Mouse (Mus musculus) adrenal gland, postnatal 10 days (tissue): ENCODE data around the gene Acot4. TPM values are rescaled to one million over a fixed set of nuclear protein-coding genes. Genes with fewer than 3 reads are reported as not detected.
"Not testable (repeated sequence)": the region's sequence is repeated elsewhere in the genome, so short reads cannot be mapped to it uniquely, and the experiment has no call there.

Experiments
- DNase-seq: peaks from one replicate; pipeline ENCODE4 v3.0.0; 2021; ENCODE audit warnings: mixed read lengths
- total RNA-seq, 2 experiments: library from RNA; stranded (reverse); gene quantifications; 2 replicates each; pipeline ENCODE4 v1.2.3; 2021

The Acot4 gene
- total RNA-seq, 2 experiments from 2014 or later: 6.2 to 7.8 TPM

- DNase-seq: no peak
Observed at GRCm38 (mm10) chr12:84077371-84077990, 39.3 kb downstream of the Acot4 start.

DNA sequence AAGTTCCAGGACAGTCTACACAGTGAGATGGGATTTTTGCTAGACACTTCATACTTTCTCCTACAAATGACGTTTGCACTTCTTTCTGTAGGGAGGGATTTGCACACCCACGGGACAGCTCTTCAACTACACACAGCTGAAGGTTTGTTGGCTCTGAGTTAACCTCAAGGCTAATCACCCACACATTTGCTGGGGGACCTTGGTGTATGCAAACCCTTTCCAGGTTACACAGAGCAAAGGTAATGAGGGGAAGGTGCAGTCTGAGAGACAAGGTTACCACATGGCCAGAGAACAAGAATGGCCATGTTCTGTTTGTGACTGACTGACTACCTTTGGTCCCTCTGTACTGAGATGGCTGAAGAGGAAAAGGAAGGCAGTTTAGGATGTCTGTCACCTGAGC is 45.7 kb downstream of the Acot4 start:
- DNase-seq: no peak

GRCm38 (mm10) chr12:84084581-84084980 is 46.4 kb downstream of the Acot4 start:
- DNase-seq: no peak

DNA sequence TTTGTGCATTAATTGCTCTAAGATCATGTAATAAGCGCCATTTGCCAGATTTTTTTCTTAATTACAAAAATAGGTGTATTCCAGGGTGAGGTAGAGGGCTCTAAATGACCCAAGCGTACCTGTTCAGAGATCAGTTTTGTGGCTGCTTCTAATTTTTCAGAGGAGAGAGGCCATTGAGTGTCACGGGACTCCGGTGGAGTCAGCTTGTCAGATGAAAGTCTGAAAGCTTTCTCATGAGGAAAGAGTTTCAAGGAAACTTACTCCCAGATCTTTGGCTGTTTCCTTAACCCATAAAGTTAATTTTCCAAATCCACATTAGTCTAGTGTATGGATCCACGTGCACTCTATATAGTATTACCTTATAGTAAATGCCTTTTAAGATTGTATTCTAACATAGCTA is 56.5 kb downstream of the Acot4 start:
- DNase-seq: not testable (repeated sequence)

Other genes with a start within 250 kb of the Acot4 start
- gene Numb, start 116.4 kb upstream of the Acot4 start, total RNA-seq: 10 to 100 TPM; 44.4 to 51.7 TPM
- gene Riox1, start 87.8 kb upstream of the Acot4 start, total RNA-seq: 10 to 100 TPM; 12.1 to 17.8 TPM
- not detected for gene Heatr4, start 53.5 kb upstream of the Acot4 start, total RNA-seq
- 10 to 100 TPM; 52.7 to 57.5 TPM for gene Acot2, start 50.5 kb upstream of the Acot4 start, total RNA-seq
- 10 to 100 TPM; 19.9 to 20.0 TPM for gene Acot1, start 28.9 kb upstream of the Acot4 start, total RNA-seq
- gene Gm49366, start 556 bp downstream of the Acot4 start, total RNA-seq: not detected
- gene Acot3, start 13.8 kb downstream of the Acot4 start, total RNA-seq: 1 to 10 TPM; 2.5 to 3.4 TPM
- gene Acot5, start 30.9 kb downstream of the Acot4 start, total RNA-seq: under 1 TPM; 0.27 to 0.84 TPM
- gene Acot6, start 62.3 kb downstream of the Acot4 start, total RNA-seq: 1 to 10 TPM; 4.8 to 5.3 TPM
- gene Dnal1, start 76.0 kb downstream of the Acot4 start, total RNA-seq: 10 to 100 TPM; 13.1 to 13.2 TPM
- under 1 TPM; 0.30 to 0.61 TPM for gene Pnma1, start 110.1 kb downstream of the Acot4 start, total RNA-seq
- 10 to 100 TPM; 19.2 to 24.9 TPM for gene Elmsan1, start 180.5 kb downstream of the Acot4 start, total RNA-seq
- 100 to 1,000 TPM; 141 to 155 TPM for gene Ptgr2, start 246.9 kb downstream of the Acot4 start, total RNA-seq